Mouse (Mus musculus) hindbrain, embryonic 11.5 days (tissue): ENCODE results near the gene Hecw1. TPM values are rescaled to one million over a fixed set of nuclear protein-coding genes. Genes with fewer than 3 reads are reported as not detected.

Experiments
- ATAC-seq: fragments of 200-750 bp; cut with Nextera tagmentation; 2 replicates; pipeline ENCODE4 v1.8.0; 2017; ENCODE audit warnings: mild to moderate bottlenecking, moderate TSS enrichment, moderate library complexity; ENCODE audit not compliant: low FRiP score
- DNase-seq: peaks from one replicate; pipeline ENCODE4 v3.0.0-alpha.2; 2015; ENCODE audit warnings: low spot score
- H3K27ac ChIP-seq: fragments of 300-500 bp; sonication (generic); 2 replicates; pipeline ENCODE4 v1.5.1; 2014; ENCODE audit warnings: mild to moderate bottlenecking, low read depth, low read length
- H3K27me3 ChIP-seq: fragments of 300-500 bp; sonication (generic); 2 replicates; pipeline ENCODE4 v1.6.1; 2014; ENCODE audit warnings: mild to moderate bottlenecking, low read length, moderate library complexity, mixed read lengths; ENCODE audit not compliant: control insufficient read depth, insufficient read depth
- H3K36me3 ChIP-seq: fragments of 300-500 bp; sonication (generic); 2 replicates; pipeline ENCODE4 v1.6.1; 2014; ENCODE audit warnings: mild to moderate bottlenecking, low read length, moderate library complexity, mixed read lengths; ENCODE audit not compliant: control insufficient read depth, insufficient read depth
- H3K4me1 ChIP-seq: fragments of 300-500 bp; sonication (generic); replicated peaks from 2 replicates; pipeline ENCODE4 v1.6.1; 2014; ENCODE audit warnings: low read length, mixed read lengths; ENCODE audit not compliant: control insufficient read depth, insufficient read depth
- H3K4me2 ChIP-seq: fragments of 300-500 bp; sonication (generic); replicated peaks from 2 replicates; pipeline ENCODE4 v1.6.1; 2014; ENCODE audit warnings: mild to moderate bottlenecking, low read depth, low read length
- H3K4me3 ChIP-seq: fragments of 300-500 bp; sonication (generic); 2 replicates; pipeline ENCODE4 v1.5.1; 2014; ENCODE audit warnings: low read depth, low read length
- H3K9ac ChIP-seq: fragments of 300-500 bp; sonication (generic); 2 replicates; pipeline ENCODE4 v1.6.1; 2014; ENCODE audit warnings: low read depth, low read length
- H3K9me3 ChIP-seq: fragments of 300-500 bp; sonication (generic); 2 replicates; pipeline ENCODE4 v1.6.1; 2016; ENCODE audit warnings: low read length; ENCODE audit not compliant: control insufficient read depth
- WGBS: fragments of 180-500 bp; shearing (Covaris S2); extraction: QIAGEN DNeasy Blood & Tissue Kit; methylation state at CpG from one replicate; pipeline ENCODE4 v1.1.7; 2014; 5-methylcytosine and 5-hydroxymethylcytosine counted together
- polyA plus RNA-seq: library from polyadenylated mRNA; unstranded; fragments of >200 nt; fragmentation: Nextera tagmentation; extraction: Ambion mirVana; gene quantifications from 2 replicates; pipeline ENCODE4 v1.2.1, GENCODE M21; 2014

The Hecw1 gene
- polyA plus RNA-seq, result 11.2 and 12.8 TPM in 2 replicates

- no peaks in the 10 kb centered on the region for H3K27me3 ChIP-seq
- H3K9ac ChIP-seq, result peak within 1 kb of the TSS; percentile 73
- H3K27ac ChIP-seq, result peak within 1 kb of the TSS; percentile 68
- DNase-seq (peak; percentile 59), ATAC-seq (peak; percentile 83)
- H3K9me3 ChIP-seq, result no peaks in the 10 kb centered on the region
- no peaks in the 10 kb centered on the region for H3K36me3 ChIP-seq
- H3K4me2 ChIP-seq, result peak within 1 kb of the TSS; percentile 87
- WGBS, result 2% methylated on average over 15 of the region's 15 CpGs
- no peaks in the 10 kb centered on the region for H3K4me1 ChIP-seq
- peak within 1 kb of the TSS; percentile 61 for H3K4me3 ChIP-seq
Observed at GRCm38 (mm10) chr13:14522906-14523269, at the start of gene Hecw1. Hecw1 (minus strand) TSS chr13:14523228.

GRCm38 (mm10) chr13:14561336-14561735, 38.3 kb upstream of the Hecw1 start:
- H3K4me1 ChIP-seq, result no peaks in the 10 kb centered on the region
- H3K27ac ChIP-seq, result no peak overlapping the region
- H3K9me3 ChIP-seq, result no peaks in the 10 kb centered on the region
- H3K4me2 ChIP-seq, result no peak overlapping the region
- 86% methylated on average over 1 of the region's 1 CpGs for WGBS
- H3K4me3 ChIP-seq, result no peak overlapping the region
- no peak overlapping the region for H3K9ac ChIP-seq
- H3K27me3 ChIP-seq, result no peaks in the 10 kb centered on the region
- no peaks in the 10 kb centered on the region for H3K36me3 ChIP-seq
- DNase-seq, result no peak
- no peak for ATAC-seq

- 77% methylated on average over 2 of the region's 2 CpGs for WGBS
- no peaks in the 10 kb centered on the region for H3K9me3 ChIP-seq
- no peaks in the 10 kb centered on the region for H3K27me3 ChIP-seq
- no peak overlapping the region for H3K4me3 ChIP-seq
- H3K4me2 ChIP-seq, result no peak overlapping the region
- no peak for ATAC-seq
- H3K27ac ChIP-seq, result no peak overlapping the region
- H3K4me1 ChIP-seq, result no peaks in the 10 kb centered on the region
- H3K36me3 ChIP-seq, result no peaks in the 10 kb centered on the region
- H3K9ac ChIP-seq, result no peak overlapping the region
- DNase-seq, result no peak
Observed at GRCm38 (mm10) chr13:14552628-14553027, 29.6 kb upstream of the Hecw1 start.

- no peaks in the 10 kb centered on the region for H3K27me3 ChIP-seq
- H3K4me1 ChIP-seq, result no peaks in the 10 kb centered on the region
- H3K4me3 ChIP-seq, result no peak overlapping the region
- no peaks in the 10 kb centered on the region for H3K36me3 ChIP-seq
- no peaks in the 10 kb centered on the region for H3K9me3 ChIP-seq
- no peak overlapping the region for H3K27ac ChIP-seq
- WGBS, result 89% methylated on average over 5 of the region's 5 CpGs
- H3K9ac ChIP-seq, result no peak overlapping the region
- no peak overlapping the region for H3K4me2 ChIP-seq
- DNase-seq (no peak), ATAC-seq (no peak)
Observed at GRCm38 (mm10) chr13:14542860-14543259, 19.8 kb upstream of the Hecw1 start.

- H3K9ac ChIP-seq, result peak overlapping the region; percentile 73
- H3K4me2 ChIP-seq, result peak overlapping the region; percentile 87
- 4% methylated on average over 36 of the region's 38 CpGs for WGBS
- H3K9me3 ChIP-seq, result no peaks in the 10 kb centered on the region
- H3K27me3 ChIP-seq, result no peaks in the 10 kb centered on the region
- peak overlapping the region; percentile 68 for H3K27ac ChIP-seq
- peak overlapping the region; percentile 61 for H3K4me3 ChIP-seq
- peak; percentile 90 for ATAC-seq
- H3K36me3 ChIP-seq, result no peaks in the 10 kb centered on the region
- H3K4me1 ChIP-seq, result no peaks in the 10 kb centered on the region
- DNase-seq, result peak; percentile 74
Observed at GRCm38 (mm10) chr13:14522128-14522905, 711 bp downstream of the Hecw1 start.

GRCm38 (mm10) chr13:14521746-14522127, 1.3 kb downstream of the Hecw1 start:
- Histone ChIP-seq H3K4me3 (peak overlapping the region; percentile 61), H3K4me2 (peak overlapping the region; percentile 87), H3K27me3 (no peaks in the 10 kb centered on the region), H3K9me3 (no peaks in the 10 kb centered on the region), H3K9ac (peak overlapping the region; percentile 73; the same call in 1 of the 2 replicates), H3K36me3 (no peaks in the 10 kb centered on the region), H3K4me1 (no peaks in the 10 kb centered on the region), H3K27ac (peak overlapping the region; percentile 68; the same call in 1 of the 2 replicates)
- DNase-seq (no peak), ATAC-seq (no peak; the same call in 1 of the 2 replicates)
- 25% methylated on average over 4 of the region's 4 CpGs for WGBS

GRCm38 (mm10) chr13:14519605-14520004, 3.4 kb downstream of the Hecw1 start:
- Histone ChIP-seq H3K4me2 (no peak overlapping the region), H3K27me3 (no peaks in the 10 kb centered on the region), H3K4me1 (no peaks in the 10 kb centered on the region), H3K27ac (no peak overlapping the region), H3K9me3 (no peaks in the 10 kb centered on the region), H3K9ac (no peak overlapping the region), H3K36me3 (no peaks in the 10 kb centered on the region), H3K4me3 (no peak overlapping the region)
- 75% methylated on average over 3 of the region's 3 CpGs for WGBS
- ATAC-seq, result no peak
- DNase-seq, result no peak

- no peaks in the 10 kb centered on the region for H3K27me3 ChIP-seq
- ATAC-seq (no peak), DNase-seq (no peak)
- no peak overlapping the region for H3K9ac ChIP-seq
- 90% methylated on average over 3 of the region's 3 CpGs for WGBS
- no peak overlapping the region for H3K4me3 ChIP-seq
- no peaks in the 10 kb centered on the region for H3K4me1 ChIP-seq
- no peak overlapping the region for H3K27ac ChIP-seq
- H3K9me3 ChIP-seq, result no peaks in the 10 kb centered on the region
- no peaks in the 10 kb centered on the region for H3K36me3 ChIP-seq
- H3K4me2 ChIP-seq, result no peak overlapping the region
Observed at GRCm38 (mm10) chr13:14517478-14517877, 5.5 kb downstream of the Hecw1 start.

GRCm38 (mm10) chr13:14515106-14515505, 7.9 kb downstream of the Hecw1 start:
- no peak for DNase-seq
- H3K4me2 ChIP-seq, result no peak overlapping the region
- H3K9ac ChIP-seq, result no peak overlapping the region
- H3K27ac ChIP-seq, result no peak overlapping the region
- ATAC-seq, result no peak
- no peaks in the 10 kb centered on the region for H3K9me3 ChIP-seq
- H3K27me3 ChIP-seq, result no peaks in the 10 kb centered on the region
- H3K36me3 ChIP-seq, result no peaks in the 10 kb centered on the region
- no peak overlapping the region for H3K4me3 ChIP-seq
- no peaks in the 10 kb centered on the region for H3K4me1 ChIP-seq
- WGBS, result 82% methylated on average over 2 of the region's 2 CpGs
